Mouse (Mus musculus): ENCODE results near the gene Tcerg1l.

GRCm38 (mm10) chr7:138182216-138182615 lies 215.3 kb downstream of the Tcerg1l start:
- TF ChIP-seq POLR2A (IDR thresholded peaks at IDR 0.05; ENCODE audit: low read depth, low read length) (no peak), CTCF (conservative IDR thresholded peaks at IDR 0.05; ENCODE audit: insufficient read depth, insufficient read length, low read depth, low read length) (no peak)
